8 mouse cellular contexts compared by ENCODE assay signal in the genomic region with DNA sequence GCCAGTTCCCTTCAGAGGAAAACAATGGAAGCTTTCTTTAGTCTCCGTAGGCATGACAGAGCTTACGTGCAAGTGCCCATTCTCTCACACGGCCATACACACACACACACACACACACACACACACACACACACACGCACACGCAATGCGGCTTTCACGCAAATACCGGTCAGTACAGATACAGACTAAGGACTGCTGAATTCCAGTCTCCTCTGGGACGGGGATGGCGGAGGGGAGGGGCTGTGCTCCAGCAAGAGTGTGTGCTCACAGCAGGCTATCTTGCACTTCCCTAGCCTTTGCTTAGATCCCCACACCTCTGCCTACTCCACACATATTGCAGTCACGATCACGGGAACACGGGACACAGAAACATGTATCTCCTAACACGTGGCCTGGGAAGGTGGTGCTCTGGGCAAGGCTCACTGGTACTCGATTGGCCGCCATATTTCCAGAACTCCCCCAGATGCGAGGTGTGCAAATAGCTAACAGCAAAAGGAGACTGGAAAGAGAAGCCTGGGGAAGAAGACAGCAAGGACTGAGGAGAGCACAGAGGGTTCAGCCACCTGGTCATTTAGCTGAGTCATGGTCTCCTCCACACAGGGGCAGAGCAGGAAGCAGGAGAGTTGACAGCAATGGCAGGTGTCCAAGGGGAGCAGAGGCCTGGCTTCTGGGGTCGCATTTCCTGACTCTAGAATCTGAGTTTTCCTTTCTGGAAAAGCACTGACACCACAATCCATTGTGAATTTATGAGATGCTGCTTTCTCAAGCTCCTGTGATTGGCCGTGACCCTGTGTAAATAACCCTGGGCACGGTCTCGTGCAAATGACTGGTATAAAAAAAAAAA. TPM values are rescaled to one million over a fixed set of nuclear protein-coding genes. Genes with fewer than 3 reads are reported as not detected.
A peak's percentile ranks its signal among the peaks of the same experiment; 100 is the strongest.
DNase-seq lines count a peak whose midpoint lies in the region; ATAC-seq and TF ChIP-seq lines count a peak whose summit lies in the region.

No protein-coding gene starts in this region.

- TF ChIP-seq CTCF in stomach, postnatal 0 days (IDR thresholded peaks at IDR 0.05; ENCODE audit: low read depth): no peak

- no peak for DNase-seq in lung, postnatal 4 days
- peak; percentile 73 to 83 for DNase-seq in kidney, postnatal 4 days
- no peak for DNase-seq in stomach, postnatal 0 days (ENCODE audit: low spot score)
- no peak for DNase-seq in retina, postnatal 1 day
- DNase-seq in T-cell, adult 2 months (ENCODE audit: low spot score): no peak
- no peak for DNase-seq in layer of hippocampus, postnatal 25 days (ENCODE audit: extremely low spot score in 1 of 2, low spot score in 1 of 2)

- H3K36me3 ChIP-seq in lung, embryonic 15.5 days: no peaks in the 10 kb centered on the region
- H3K36me3 ChIP-seq in heart, embryonic 11.5 days (ENCODE audit: control insufficient read depth, insufficient read depth, low read length): no peaks in the 10 kb centered on the region
- H3K36me3 ChIP-seq in stomach, postnatal 0 days (ENCODE audit: control insufficient read depth, insufficient read depth, low read length): no peaks in the 10 kb centered on the region

- ATAC-seq in lung, embryonic 15.5 days (ENCODE audit: borderline replicate concordance, extremely low read depth, low FRiP score, low TSS enrichment): 0 out of 2 replicates have a peak, but pooled peaks have one; percentile 27
- ATAC-seq in heart, embryonic 11.5 days (replicated peaks; ENCODE audit: insufficient number of reproducible peaks, low FRiP score, low TSS enrichment): peak; percentile 46; the same call in 1 of the 2 replicates
- 0 out of 2 replicates have a peak, but pooled peaks have one; percentile 26 for ATAC-seq in stomach, postnatal 0 days (ENCODE audit: low FRiP score, low TSS enrichment)

- no peaks in the 10 kb centered on the region for H3K9me3 ChIP-seq in lung, embryonic 15.5 days
- H3K9me3 ChIP-seq in heart, embryonic 11.5 days (replicated peaks; ENCODE audit: control insufficient read depth, low read length): no peaks in the 10 kb centered on the region
- H3K9me3 ChIP-seq in stomach, postnatal 0 days (ENCODE audit: control insufficient read depth, low read length): no peaks in the 10 kb centered on the region

- H3K27ac ChIP-seq in lung, embryonic 15.5 days: no peak overlapping the region
- H3K27ac ChIP-seq in heart, embryonic 11.5 days (ENCODE audit: low read depth, low read length): no peak overlapping the region
- H3K27ac ChIP-seq in stomach, postnatal 0 days (replicated peaks): no peak overlapping the region

- 68% methylated on average over 21 of the region's 21 CpGs for WGBS in lung, embryonic 15.5 days
- 73% methylated on average over 21 of the region's 21 CpGs for WGBS in heart, embryonic 11.5 days (ENCODE audit: insufficient replicate concordance)
- 74% methylated on average over 21 of the region's 21 CpGs for WGBS in stomach, postnatal 0 days

- no peak overlapping the region for H3K4me2 ChIP-seq in lung, embryonic 15.5 days
- H3K4me2 ChIP-seq in heart, embryonic 11.5 days: no peak overlapping the region
- no peak overlapping the region for H3K4me2 ChIP-seq in stomach, postnatal 0 days (replicated peaks; ENCODE audit: low read depth)

- no peak overlapping the region for H3K9ac ChIP-seq in lung, embryonic 15.5 days
- H3K9ac ChIP-seq in heart, embryonic 11.5 days (ENCODE audit: low read depth, low read length): no peak overlapping the region
- H3K9ac ChIP-seq in stomach, postnatal 0 days (ENCODE audit: low read length): no peak overlapping the region

- H3K4me3 ChIP-seq in lung, embryonic 15.5 days: no peak overlapping the region
- H3K4me3 ChIP-seq in heart, embryonic 11.5 days (ENCODE audit: low read depth, low read length): no peak overlapping the region
- no peak overlapping the region for H3K4me3 ChIP-seq in stomach, postnatal 0 days (ENCODE audit: low read depth, low read length)

- H3K4me1 ChIP-seq in lung, embryonic 15.5 days: no peaks in the 10 kb centered on the region
- peaks cover 21% of the 10 kb centered on the region for H3K4me1 ChIP-seq in heart, embryonic 11.5 days (ENCODE audit: control insufficient read depth, insufficient read depth, low read length)
- no peaks in the 10 kb centered on the region; the same call in 1 of the 2 replicates for H3K4me1 ChIP-seq in stomach, postnatal 0 days (replicated peaks; ENCODE audit: control insufficient read depth, insufficient read depth)

- no peak for TF ChIP-seq EP300 in stomach, postnatal 0 days (optimal IDR thresholded peaks at IDR 0.05)

- no peaks in the 10 kb centered on the region for H3K27me3 ChIP-seq in lung, embryonic 15.5 days
- no peaks in the 10 kb centered on the region; the same call in 1 of the 2 replicates for H3K27me3 ChIP-seq in heart, embryonic 11.5 days (ENCODE audit: control insufficient read depth, insufficient read depth, low read length)
- H3K27me3 ChIP-seq in stomach, postnatal 0 days (ENCODE audit: control insufficient read depth, insufficient read depth, low read length): no peaks in the 10 kb centered on the region

RNA-seq across cellular contexts. Expression of a gene that starts 56.3 kb away (rescaled TPM):
- 29.3 and 31.9 TPM in 2 replicates for polyA plus RNA-seq in lung, embryonic 15.5 days (2015; fragmentation: Nextera tagmentation; extraction: Ambion mirVana)
- polyA plus RNA-seq in heart, embryonic 11.5 days (2014; fragmentation: Nextera tagmentation; extraction: Ambion mirVana): 29.6 and 33.6 TPM in 2 replicates
- 4.5 and 6.2 TPM in 2 replicates for polyA plus RNA-seq in stomach, postnatal 0 days (2015; fragmentation: Nextera tagmentation; extraction: Ambion mirVana)
- total RNA-seq in layer of hippocampus, postnatal 25 days (2021): 10 to 100 TPM; 25.6 to 29.0 TPM

Comparison
In these comparisons a context has a peak if more than half of its experiments do, and no peak if none do; other contexts are left out.
1. DNase-seq: peak in kidney, postnatal 4 days (2 of 2); none in lung, postnatal 4 days (0 of 2), stomach, postnatal 0 days (single experiment), retina, postnatal 1 day (single experiment), T-cell, adult 2 months (single experiment) and layer of hippocampus, postnatal 25 days (0 of 2).
2. Peak in every context shown above with its lines, with median percentiles within 50 percentile points of each other: ATAC-seq.